ENCODE assay signal across 37 mouse cellular contexts in genomic region chr9:37345406-37345805, GRCm38 (mm10). TPM values are rescaled to one million over a fixed set of nuclear protein-coding genes. Genes with fewer than 3 reads are reported as not detected.
"Had no signal": no experiment of that assay in that cellular context is flagged by ENCODE, and none has a peak within 500 bp of the region (broad histone marks: within the 10 kb centered on the region; RNA-seq: fewer than 3 reads in every experiment).

No protein-coding gene starts in this region.

- H3K9me3 ChIP-seq: limb, embryonic 10.5 days; limb, embryonic 12.5 days; limb, embryonic 13.5 days; limb, embryonic 15.5 days; liver, embryonic 12.5 days; liver, embryonic 13.5 days; liver, embryonic 15.5 days; lung, embryonic 15.5 days; megakaryocyte, embryonic 14.5 days; midbrain, embryonic 10.5 days; midbrain, embryonic 12.5 days; midbrain, embryonic 13.5 days; midbrain, embryonic 15.5 days; neural tube, embryonic 12.5 days; neural tube, embryonic 13.5 days had no signal

- DNase-seq: left cerebral cortex, postnatal 4 days; liver; liver, embryonic 13.5 days; liver, postnatal 0 days; lung, adult 18-20 months; lung, adult 2 months; lung, embryonic 14.5 days; lung, postnatal 10 days; lung, postnatal 14 days; lung, postnatal 36 days; lung, postnatal 4 days had no signal

- H3K27ac ChIP-seq: limb, embryonic 10.5 days; limb, embryonic 12.5 days; limb, embryonic 13.5 days; limb, embryonic 15.5 days; liver, embryonic 12.5 days; liver, embryonic 13.5 days; liver, embryonic 14.5 days; liver, embryonic 15.5 days; lung, embryonic 15.5 days; macrophage; midbrain, embryonic 10.5 days; midbrain, embryonic 12.5 days; midbrain, embryonic 13.5 days; midbrain, embryonic 15.5 days; neural tube, embryonic 12.5 days; neural tube, embryonic 13.5 days had no signal

- H3K36me3 ChIP-seq: midbrain, embryonic 15.5 days had no signal

- H3K9ac ChIP-seq: limb, embryonic 12.5 days; limb, embryonic 13.5 days; limb, embryonic 15.5 days; liver, embryonic 12.5 days; liver, embryonic 13.5 days; liver, embryonic 14.5 days; liver, embryonic 15.5 days; liver, postnatal 0 days; lung, embryonic 14.5 days; lung, embryonic 15.5 days; midbrain, embryonic 12.5 days; midbrain, embryonic 13.5 days; midbrain, embryonic 15.5 days; neural tube, embryonic 12.5 days; neural tube, embryonic 13.5 days had no signal

- H3K4me2 ChIP-seq: limb, embryonic 12.5 days; limb, embryonic 13.5 days; limb, embryonic 15.5 days; liver, embryonic 11.5 days; liver, embryonic 12.5 days; liver, embryonic 13.5 days; liver, embryonic 15.5 days; lung, embryonic 14.5 days; lung, embryonic 15.5 days; midbrain, embryonic 12.5 days; midbrain, embryonic 13.5 days; midbrain, embryonic 15.5 days; neural tube, embryonic 12.5 days; neural tube, embryonic 13.5 days had no signal

- H3K4me3 ChIP-seq: limb, embryonic 10.5 days; limb, embryonic 12.5 days; limb, embryonic 13.5 days; limb, embryonic 15.5 days; liver, embryonic 12.5 days; liver, embryonic 13.5 days; liver, embryonic 15.5 days; lung, embryonic 15.5 days; megakaryocyte, embryonic 14.5 days; midbrain, embryonic 10.5 days; midbrain, embryonic 12.5 days; midbrain, embryonic 13.5 days; midbrain, embryonic 15.5 days; myocyte; neural tube, embryonic 12.5 days; neural tube, embryonic 13.5 days had no signal

- ATAC-seq: liver, embryonic 12.5 days; liver, postnatal 0 days; lung, postnatal 0 days; midbrain, embryonic 13.5 days; midbrain, embryonic 15.5 days; midbrain, embryonic 16.5 days had no signal

- H3K27me3 ChIP-seq: limb, embryonic 12.5 days; limb, embryonic 13.5 days; limb, embryonic 15.5 days; liver, embryonic 12.5 days; liver, embryonic 13.5 days; liver, embryonic 15.5 days; lung, embryonic 15.5 days; megakaryocyte, embryonic 14.5 days; midbrain, embryonic 12.5 days; midbrain, embryonic 13.5 days; midbrain, embryonic 15.5 days; neural tube, embryonic 12.5 days; neural tube, embryonic 13.5 days had no signal

RNA-seq across cellular contexts. Expression of gene Hepacam, which starts 21.7 kb away (rescaled TPM):
- total RNA-seq: liver, adult 2 months; megakaryocyte progenitor cell, adult 5-6 weeks; megakaryocyte, adult 5-6 weeks; monocyte, adult 5-6 weeks had no signal
- polyA plus RNA-seq: limb, embryonic 12.5 days; liver, adult 2 months; liver, embryonic 11.5 days; liver, embryonic 12.5 days; liver, embryonic 14.5 days; liver, embryonic 15.5 days; liver, embryonic 16.5 days; liver, postnatal 0 days; lung, embryonic 14.5 days; macrophage; myocyte; neural tube, embryonic 11.5 days had no signal

RNA-seq across cellular contexts. Expression of gene Robo4, which starts 56.3 kb away (rescaled TPM):
- total RNA-seq: megakaryocyte, adult 5-6 weeks; monocyte, adult 5-6 weeks had no signal
- polyA plus RNA-seq: macrophage, myocyte had no signal
